Mouse (Mus musculus): ENCODE measurements around the gene Acvr1b. TPM values are rescaled to one million over a fixed set of nuclear protein-coding genes. Genes with fewer than 3 reads are reported as not detected.

The Acvr1b gene
- polyA plus RNA-seq, 1 experiment from 2014 or later, result 28.0 TPM

DNA sequence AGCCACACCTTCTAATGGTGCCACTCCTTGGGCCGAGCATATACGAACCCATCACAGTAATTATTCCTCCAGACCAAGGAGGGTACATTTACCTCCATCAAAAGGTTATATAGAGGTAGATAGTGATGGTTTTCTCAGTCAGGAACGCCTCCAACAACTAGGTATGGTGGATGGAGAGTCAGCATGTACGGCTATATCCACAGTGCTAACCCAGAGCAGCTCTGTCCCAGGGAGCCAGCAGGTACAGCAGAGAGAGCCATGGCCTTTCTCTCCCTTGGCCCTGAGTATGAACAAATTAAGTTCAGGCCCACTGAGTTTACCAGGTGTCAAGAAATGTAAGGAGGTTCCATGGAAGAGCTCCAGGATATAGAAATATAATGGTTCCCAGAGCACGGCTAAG, 78.1 kb downstream of the Acvr1b start:
- no peak overlapping the region for H3K27ac ChIP-seq (ENCODE audit: low read depth, low read length)
- H3K27me3 ChIP-seq (ENCODE audit: control insufficient read depth, insufficient read depth, low read length), result no peaks in the 10 kb centered on the region
- 0 out of 2 replicates have a peak, but pooled peaks cover 7% of the 10 kb centered on the region for H3K4me1 ChIP-seq (ENCODE audit: control insufficient read depth, insufficient read depth, low read length)
- H3K9me3 ChIP-seq (ENCODE audit: control insufficient read depth, low read length), result no peaks in the 10 kb centered on the region
- 91% methylated on average over 5 of the region's 5 CpGs for WGBS
- ATAC-seq (ENCODE audit: low read depth), result no peak
- H3K9ac ChIP-seq (replicated peaks; ENCODE audit: low read depth, low read length), result no peak overlapping the region
- H3K4me2 ChIP-seq (ENCODE audit: low read depth, low read length), result no peak overlapping the region
- H3K36me3 ChIP-seq (ENCODE audit: control insufficient read depth, insufficient read depth, low read length), result no peaks in the 10 kb centered on the region
- H3K4me3 ChIP-seq (ENCODE audit: low read depth, low read length), result no peak overlapping the region

DNA sequence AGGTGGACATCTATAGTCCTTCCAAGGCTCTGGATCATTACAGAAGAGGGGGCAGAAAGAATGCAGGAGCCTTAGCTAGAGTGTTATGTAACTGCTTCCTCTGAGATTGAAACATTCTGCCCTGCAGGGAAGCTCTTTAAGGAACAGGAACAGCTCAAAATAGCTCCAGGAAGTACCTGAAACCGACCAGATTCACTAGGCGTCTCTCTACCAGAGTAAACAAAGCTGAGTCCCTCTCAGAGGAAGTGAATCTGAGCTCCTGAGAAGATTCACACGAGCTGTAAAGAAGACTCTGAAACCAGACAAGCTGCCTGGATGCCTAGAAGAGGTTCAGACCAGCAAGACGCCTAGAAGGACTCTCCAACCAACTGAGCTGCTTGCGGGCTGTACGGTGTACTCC, 78.7 kb downstream of the Acvr1b start:
- Histone ChIP-seq H3K36me3 (ENCODE audit: control insufficient read depth, insufficient read depth, low read length) (no peaks in the 10 kb centered on the region), H3K9ac (replicated peaks; ENCODE audit: low read depth, low read length) (no peak overlapping the region), H3K27ac (ENCODE audit: low read depth, low read length) (no peak overlapping the region), H3K4me2 (ENCODE audit: low read depth, low read length) (no peak overlapping the region), H3K9me3 (ENCODE audit: control insufficient read depth, low read length) (no peaks in the 10 kb centered on the region), H3K4me1 (ENCODE audit: control insufficient read depth, insufficient read depth, low read length) (0 out of 2 replicates have a peak, but pooled peaks cover 3% of the 10 kb centered on the region), H3K27me3 (ENCODE audit: control insufficient read depth, insufficient read depth, low read length) (no peaks in the 10 kb centered on the region), H3K4me3 (ENCODE audit: low read depth, low read length) (no peak overlapping the region)
- no peak for ATAC-seq (ENCODE audit: low read depth)
- 89% methylated on average over 6 of the region's 6 CpGs for WGBS

DNA sequence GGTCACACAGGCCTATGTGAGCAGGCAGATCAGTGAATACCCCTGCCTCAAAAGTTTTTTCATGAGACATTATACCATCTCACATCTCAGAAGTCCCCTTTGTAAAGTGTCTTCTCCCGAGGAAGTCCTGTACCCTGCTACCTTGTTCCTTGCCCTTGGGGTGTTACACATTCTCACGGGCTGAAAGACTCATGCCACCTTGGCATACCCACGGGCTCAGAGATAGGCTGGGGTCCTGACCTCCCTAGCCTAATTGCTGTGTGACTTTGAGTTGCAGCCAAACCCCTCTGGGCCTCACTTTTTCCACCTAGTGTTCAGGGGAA, 79.7 kb downstream of the Acvr1b start:
- H3K27ac ChIP-seq (ENCODE audit: low read depth, low read length), result 0 out of 2 replicates have a peak overlapping the region, but pooled peaks have one; percentile 34
- H3K4me2 ChIP-seq (ENCODE audit: low read depth, low read length), result peak overlapping the region; percentile 87
- H3K9ac ChIP-seq (replicated peaks; ENCODE audit: low read depth, low read length), result peak overlapping the region; percentile 86
- no peak for ATAC-seq (ENCODE audit: low read depth)
- no peaks in the 10 kb centered on the region for H3K36me3 ChIP-seq (ENCODE audit: control insufficient read depth, insufficient read depth, low read length)
- 0 out of 2 replicates have a peak, but pooled peaks cover 3% of the 10 kb centered on the region for H3K4me1 ChIP-seq (ENCODE audit: control insufficient read depth, insufficient read depth, low read length)
- no peaks in the 10 kb centered on the region for H3K9me3 ChIP-seq (ENCODE audit: control insufficient read depth, low read length)
- H3K27me3 ChIP-seq (ENCODE audit: control insufficient read depth, insufficient read depth, low read length), result no peaks in the 10 kb centered on the region
- 35% methylated on average over 3 of the region's 3 CpGs for WGBS
- H3K4me3 ChIP-seq (ENCODE audit: low read depth, low read length), result peak overlapping the region; percentile 62

DNA sequence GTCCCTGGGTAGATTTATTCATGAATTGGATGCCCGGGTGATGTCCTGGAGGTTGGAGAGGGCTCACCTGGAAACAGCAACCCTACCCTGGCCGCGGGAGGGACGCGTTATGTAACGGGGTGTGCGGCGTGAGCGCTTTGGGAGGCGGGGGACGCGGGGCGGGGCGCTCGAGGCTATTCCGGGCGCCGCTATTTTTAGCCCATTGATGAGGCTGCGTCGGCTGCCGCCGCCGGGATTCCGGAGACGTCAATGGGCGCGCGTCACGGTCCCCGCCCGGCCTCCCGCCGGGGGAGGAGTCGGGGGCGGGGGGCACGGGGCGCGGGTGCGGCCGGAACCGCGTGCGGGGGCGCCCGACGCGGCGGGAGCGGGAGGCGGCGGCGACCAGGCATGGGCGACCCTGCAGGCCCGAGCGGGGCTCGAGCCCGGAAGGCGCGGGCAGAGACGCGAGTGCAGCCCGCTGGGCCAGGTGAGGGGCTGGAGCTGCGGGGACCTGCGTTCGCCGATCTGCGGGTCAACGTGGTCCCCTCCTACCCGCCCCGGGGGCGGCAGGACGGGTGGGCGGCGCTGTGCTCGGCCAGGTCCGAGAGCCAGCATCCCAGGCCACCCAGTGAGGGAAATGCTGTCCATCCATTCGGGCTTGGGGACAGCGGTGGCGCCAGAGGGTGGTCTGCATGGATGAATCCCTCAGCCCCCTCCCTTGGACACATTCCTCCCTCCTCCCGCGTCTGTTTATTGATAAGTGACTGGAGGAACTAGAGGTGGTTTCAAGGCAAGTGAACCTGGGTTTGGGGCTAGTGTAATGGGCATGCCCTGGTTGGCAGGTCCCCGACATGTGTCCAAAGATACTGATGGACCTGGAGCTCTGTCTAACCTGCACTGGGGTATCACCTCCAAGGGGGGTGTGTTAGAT, 80.3 kb downstream of the Acvr1b start, which contains the start of gene Nr4a1:
Nr4a1 (plus strand) TSS at position 384 of the 910 bp plus-strand sequence.
- H3K9ac ChIP-seq (replicated peaks; ENCODE audit: low read depth, low read length), result peak within 1 kb of the TSS; percentile 86
- WGBS, result under 1% methylated on average over 62 of the region's 82 CpGs
- H3K4me2 ChIP-seq (ENCODE audit: low read depth, low read length), result peak within 1 kb of the TSS; percentile 87
- H3K9me3 ChIP-seq (ENCODE audit: control insufficient read depth, low read length), result no peaks in the 10 kb centered on the region
- H3K4me1 ChIP-seq (ENCODE audit: control insufficient read depth, insufficient read depth, low read length), result 0 out of 2 replicates have a peak, but pooled peaks cover 3% of the 10 kb centered on the region
- ATAC-seq (ENCODE audit: low read depth), result peak; percentile 60
- H3K4me3 ChIP-seq (ENCODE audit: low read depth, low read length), result peak within 1 kb of the TSS; percentile 62
- H3K27ac ChIP-seq (ENCODE audit: low read depth, low read length), result peak within 1 kb of the TSS; percentile 34
- no peaks in the 10 kb centered on the region for H3K36me3 ChIP-seq (ENCODE audit: control insufficient read depth, insufficient read depth, low read length)
- no peaks in the 10 kb centered on the region for H3K27me3 ChIP-seq (ENCODE audit: control insufficient read depth, insufficient read depth, low read length)

DNA sequence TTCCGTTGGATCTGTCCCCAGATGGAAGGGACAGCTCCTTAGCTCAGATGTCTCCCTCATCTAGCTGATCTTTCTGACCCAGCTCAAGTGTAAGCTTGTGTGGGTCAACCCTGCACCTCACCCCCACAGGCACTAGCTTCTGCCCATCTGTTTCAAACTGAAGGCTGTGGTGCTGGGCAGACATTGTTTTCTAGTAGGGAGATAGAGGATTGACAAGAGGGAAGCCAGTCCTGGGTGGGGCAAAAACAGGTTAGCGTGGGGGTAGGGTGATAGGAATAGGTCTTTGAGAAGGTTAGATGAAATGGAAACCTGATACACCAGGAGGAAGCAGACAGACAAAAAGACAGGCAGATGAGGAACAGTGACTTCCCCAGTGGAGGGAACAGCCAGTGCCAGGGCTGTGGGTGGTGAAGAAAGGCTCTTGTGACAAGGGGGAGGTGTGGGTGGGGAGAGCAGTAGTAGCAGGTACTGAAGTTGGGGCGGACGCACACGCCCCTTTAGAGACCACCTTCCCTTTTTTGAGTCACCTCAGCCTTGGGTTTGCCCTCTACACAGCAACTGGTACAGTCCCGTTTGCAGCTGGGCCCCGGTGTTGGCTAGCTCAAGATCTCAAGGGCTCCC, 82.1 kb downstream of the Acvr1b start:
- Histone ChIP-seq H3K9me3 (ENCODE audit: control insufficient read depth, low read length) (no peaks in the 10 kb centered on the region), H3K27me3 (ENCODE audit: control insufficient read depth, insufficient read depth, low read length) (no peaks in the 10 kb centered on the region), H3K4me1 (ENCODE audit: control insufficient read depth, insufficient read depth, low read length) (0 out of 2 replicates have a peak, but pooled peaks cover 3% of the 10 kb centered on the region), H3K27ac (ENCODE audit: low read depth, low read length) (no peak overlapping the region), H3K9ac (replicated peaks; ENCODE audit: low read depth, low read length) (no peak overlapping the region), H3K36me3 (ENCODE audit: control insufficient read depth, insufficient read depth, low read length) (no peaks in the 10 kb centered on the region), H3K4me2 (ENCODE audit: low read depth, low read length) (no peak overlapping the region), H3K4me3 (ENCODE audit: low read depth, low read length) (no peak overlapping the region)
- WGBS, result 84% methylated on average over 7 of the region's 7 CpGs
- no peak for ATAC-seq (ENCODE audit: low read depth)

DNA sequence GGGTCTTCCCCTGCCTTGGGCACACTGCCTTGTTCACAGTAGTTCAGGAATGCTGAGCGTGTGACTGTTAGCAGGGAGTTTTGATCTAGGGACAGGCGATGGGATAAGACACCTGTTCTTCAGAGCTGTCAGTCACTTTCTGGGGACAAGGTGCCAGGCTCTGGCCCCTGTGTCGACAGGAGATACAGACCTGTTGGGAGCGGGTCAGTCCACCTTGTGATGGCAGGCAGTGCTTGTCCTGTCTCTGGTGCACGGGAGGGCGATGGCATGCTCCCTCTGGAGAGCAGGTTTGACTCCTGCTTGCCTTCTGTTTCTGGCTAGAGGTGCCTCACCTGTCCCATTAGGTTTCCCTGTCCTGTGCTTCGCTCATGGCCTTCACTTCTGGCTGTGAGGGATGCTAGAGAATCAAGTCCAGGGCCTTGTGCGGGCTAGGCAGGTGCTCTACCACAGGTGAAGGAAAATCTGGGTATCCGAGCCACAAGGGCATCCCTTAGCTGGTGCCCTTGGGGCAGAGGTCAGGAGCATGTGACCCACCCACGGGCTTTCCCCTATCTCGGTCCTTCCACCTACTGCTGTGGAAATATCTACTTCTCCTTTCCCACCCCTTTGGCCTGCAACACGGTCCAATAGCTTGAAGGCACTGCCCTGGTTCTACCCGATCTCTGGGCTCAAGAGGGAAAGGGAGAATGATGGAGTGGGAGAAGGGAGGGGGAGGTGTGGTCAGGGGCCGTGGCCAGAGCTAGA, 82.8 kb downstream of the Acvr1b start:
- Histone ChIP-seq H3K9me3 (ENCODE audit: control insufficient read depth, low read length) (no peaks in the 10 kb centered on the region), H3K4me1 (ENCODE audit: control insufficient read depth, insufficient read depth, low read length) (0 out of 2 replicates have a peak, but pooled peaks cover 3% of the 10 kb centered on the region), H3K27me3 (ENCODE audit: control insufficient read depth, insufficient read depth, low read length) (no peaks in the 10 kb centered on the region), H3K36me3 (ENCODE audit: control insufficient read depth, insufficient read depth, low read length) (no peaks in the 10 kb centered on the region), H3K4me3 (ENCODE audit: low read depth, low read length) (no peak overlapping the region), H3K9ac (replicated peaks; ENCODE audit: low read depth, low read length) (no peak overlapping the region), H3K4me2 (ENCODE audit: low read depth, low read length) (no peak overlapping the region), H3K27ac (ENCODE audit: low read depth, low read length) (no peak overlapping the region)
- ATAC-seq (ENCODE audit: low read depth), result no peak
- WGBS, result 80% methylated on average over 14 of the region's 14 CpGs

DNA sequence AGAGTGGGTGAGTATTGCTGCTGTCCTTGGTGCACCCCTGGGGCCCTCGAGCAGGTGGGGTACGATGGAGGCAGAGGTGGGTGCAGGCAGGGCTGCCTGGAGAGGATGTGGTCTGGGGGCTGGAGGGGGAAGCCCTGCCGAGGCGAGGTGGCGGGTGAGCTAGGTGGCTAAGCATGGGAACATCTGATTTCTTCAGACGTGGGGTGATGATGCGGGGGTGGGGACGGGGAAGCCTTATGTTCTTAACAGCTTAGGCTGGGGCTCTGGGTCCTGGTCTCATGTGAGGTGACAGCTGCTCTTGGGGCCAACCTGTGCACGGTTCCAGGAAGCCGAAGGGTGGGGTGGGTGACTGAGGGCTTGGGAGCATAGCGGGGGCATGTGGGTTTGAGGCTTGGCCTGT, 84.6 kb downstream of the Acvr1b start:
- H3K9ac ChIP-seq (replicated peaks; ENCODE audit: low read depth, low read length), result no peak overlapping the region
- WGBS, result 85% methylated on average over 11 of the region's 11 CpGs
- H3K27ac ChIP-seq (ENCODE audit: low read depth, low read length), result no peak overlapping the region
- H3K4me1 ChIP-seq (ENCODE audit: control insufficient read depth, insufficient read depth, low read length), result 0 out of 2 replicates have a peak, but pooled peaks cover 3% of the 10 kb centered on the region
- H3K4me3 ChIP-seq (ENCODE audit: low read depth, low read length), result no peak overlapping the region
- H3K36me3 ChIP-seq (ENCODE audit: control insufficient read depth, insufficient read depth, low read length), result no peaks in the 10 kb centered on the region
- no peak for ATAC-seq (ENCODE audit: low read depth)
- H3K27me3 ChIP-seq (ENCODE audit: control insufficient read depth, insufficient read depth, low read length), result no peaks in the 10 kb centered on the region
- no peaks in the 10 kb centered on the region for H3K9me3 ChIP-seq (ENCODE audit: control insufficient read depth, low read length)
- no peak overlapping the region for H3K4me2 ChIP-seq (ENCODE audit: low read depth, low read length)

DNA sequence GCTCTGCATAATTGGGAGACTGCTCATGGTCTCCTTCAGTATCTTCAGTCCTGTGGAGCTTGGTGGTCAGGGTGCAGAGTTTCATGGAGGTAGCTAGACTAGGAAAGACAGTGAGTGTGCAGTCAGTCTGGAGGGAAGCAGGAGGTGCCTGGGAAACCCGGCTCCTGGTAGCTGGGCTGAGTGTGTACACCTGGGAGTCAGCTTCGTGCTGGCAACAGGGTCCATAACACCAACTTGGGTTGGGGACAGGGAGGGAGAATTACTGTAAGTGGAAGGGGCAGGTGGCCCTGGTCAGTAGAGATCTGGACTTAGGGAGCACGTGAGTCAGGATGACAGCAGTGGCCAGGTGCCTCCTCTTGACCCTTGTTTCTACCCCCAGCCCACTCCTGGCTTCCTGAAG, 86.1 kb downstream of the Acvr1b start:
- Histone ChIP-seq H3K27me3 (ENCODE audit: control insufficient read depth, insufficient read depth, low read length) (no peaks in the 10 kb centered on the region), H3K4me2 (ENCODE audit: low read depth, low read length) (no peak overlapping the region), H3K27ac (ENCODE audit: low read depth, low read length) (no peak overlapping the region), H3K4me1 (ENCODE audit: control insufficient read depth, insufficient read depth, low read length) (no peaks in the 10 kb centered on the region), H3K4me3 (ENCODE audit: low read depth, low read length) (no peak overlapping the region), H3K9me3 (ENCODE audit: control insufficient read depth, low read length) (no peaks in the 10 kb centered on the region), H3K9ac (replicated peaks; ENCODE audit: low read depth, low read length) (no peak overlapping the region), H3K36me3 (ENCODE audit: control insufficient read depth, insufficient read depth, low read length) (no peaks in the 10 kb centered on the region)
- no peak for ATAC-seq (ENCODE audit: low read depth)
- WGBS, result 81% methylated on average over 3 of the region's 3 CpGs
